Mouse (Mus musculus) ES-Bruce4 (cell line): ENCODE results near the gene S100a13.

Source experiments
- CTCF ChIP-seq: IDR thresholded peaks from one replicate; pipeline ENCODE4 v1.8.1; 2011; ENCODE audit warnings: low read depth, low read length
- EP300 ChIP-seq: IDR thresholded peaks from 2 replicates; pipeline ENCODE4 v1.6.1; 2011; ENCODE audit warnings: low read depth, low read length; ENCODE audit not compliant: insufficient read depth
- POLR2A ChIP-seq: IDR thresholded peaks from one replicate; pipeline ENCODE4 v1.8.1; 2011; ENCODE audit warnings: low read length; ENCODE audit not compliant: insufficient read depth

- TF ChIP-seq CTCF: peak; percentile 68
- TF ChIP-seq POLR2A: no peak
- no peak for TF ChIP-seq EP300
Observed at GRCm38 (mm10) chr3:90466311-90466766, 47.9 kb upstream of the S100a13 start.
